Mouse (Mus musculus) midbrain, embryonic 12.5 days (tissue): ENCODE measurements around the gene Kctd17. TPM values are rescaled to one million over a fixed set of nuclear protein-coding genes. Genes with fewer than 3 reads are reported as not detected.

ENCODE experiments used
- ATAC-seq: fragments of 200-750 bp; cut with Nextera tagmentation; 2 replicates; pipeline ENCODE4 v1.8.0; 2017; ENCODE audit warnings: low read depth, moderate TSS enrichment, moderate library complexity; ENCODE audit not compliant: low FRiP score
- H3K27ac ChIP-seq: fragments of 300-500 bp; sonication (generic); replicated peaks from 2 replicates; pipeline ENCODE4 v1.5.1; 2016; ENCODE audit warnings: mild to moderate bottlenecking
- H3K27me3 ChIP-seq: fragments of 300-500 bp; sonication (generic); 2 replicates; pipeline ENCODE4 v1.6.1; 2016; ENCODE audit warnings: mild to moderate bottlenecking
- H3K36me3 ChIP-seq: fragments of 300-500 bp; sonication (generic); 2 replicates; pipeline ENCODE4 v1.6.1; 2016
- H3K4me1 ChIP-seq: fragments of 300-500 bp; sonication (generic); 2 replicates; pipeline ENCODE4 v1.6.1; 2016
- H3K4me2 ChIP-seq: fragments of 300-500 bp; sonication (generic); replicated peaks from 2 replicates; pipeline ENCODE4 v1.6.1; 2016; ENCODE audit warnings: mild to moderate bottlenecking, moderate library complexity
- H3K4me3 ChIP-seq: fragments of 300-500 bp; sonication (generic); 2 replicates; pipeline ENCODE4 v1.5.1; 2016; ENCODE audit warnings: mild to moderate bottlenecking
- H3K9ac ChIP-seq: fragments of 300-500 bp; sonication (generic); replicated peaks from 2 replicates; pipeline ENCODE4 v1.6.1; 2016; ENCODE audit warnings: mild to moderate bottlenecking, moderate library complexity
- H3K9me3 ChIP-seq: fragments of 300-500 bp; sonication (generic); 2 replicates; pipeline ENCODE4 v1.6.1; 2016; ENCODE audit warnings: mild to moderate bottlenecking
- WGBS: fragments of 180-500 bp; shearing (Covaris S2); methylation state at CpG from one replicate; pipeline ENCODE4 v1.1.7; 2016; 5-methylcytosine and 5-hydroxymethylcytosine counted together
- polyA plus RNA-seq: library from polyadenylated mRNA; unstranded; fragments of >200 nt; fragmentation: Nextera tagmentation; extraction: Ambion mirVana; gene quantifications from 2 replicates; pipeline ENCODE4 v1.2.1, GENCODE M21; 2016

Kctd17 gene
- polyA plus RNA-seq, 1 experiment from 2014 or later = 76.1 TPM

- Histone ChIP-seq H3K4me2 (peak overlapping the region; percentile 32), H3K4me1 (no peaks in the 10 kb centered on the region), H3K36me3 (no peaks in the 10 kb centered on the region), H3K9ac (no peak overlapping the region), H3K27ac (no peak overlapping the region), H3K27me3 (peaks cover 21% of the 10 kb centered on the region), H3K9me3 (no peaks in the 10 kb centered on the region), H3K4me3 (no peak overlapping the region)
- 15% methylated on average over 16 of the region's 16 CpGs for WGBS
- ATAC-seq = no peak
These were observed 6.1 kb upstream of the Kctd17 start for GRCm38 (mm10) chr15:78422046-78422956.

DNA sequence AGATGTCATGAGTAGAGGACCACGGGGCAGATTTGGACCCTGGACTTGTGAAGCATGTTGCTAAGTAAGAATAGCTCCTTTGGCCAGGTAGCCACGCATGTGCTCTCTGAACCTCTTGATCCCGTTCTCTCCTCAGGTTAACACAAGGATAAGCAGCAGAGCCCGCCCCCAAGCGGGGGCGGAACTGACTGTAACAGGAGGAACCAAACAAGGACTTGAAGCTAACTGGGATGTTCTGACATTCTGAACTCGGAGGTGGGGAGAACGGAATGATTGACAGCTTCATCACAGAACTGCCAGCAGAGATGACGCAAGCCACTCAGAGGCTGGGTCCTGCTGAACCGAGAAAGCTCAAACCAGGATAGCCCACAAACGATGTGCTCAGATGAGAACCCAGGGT lies 3.9 kb upstream of the Kctd17 start:
- 26% methylated on average over 11 of the region's 11 CpGs for WGBS

DNA sequence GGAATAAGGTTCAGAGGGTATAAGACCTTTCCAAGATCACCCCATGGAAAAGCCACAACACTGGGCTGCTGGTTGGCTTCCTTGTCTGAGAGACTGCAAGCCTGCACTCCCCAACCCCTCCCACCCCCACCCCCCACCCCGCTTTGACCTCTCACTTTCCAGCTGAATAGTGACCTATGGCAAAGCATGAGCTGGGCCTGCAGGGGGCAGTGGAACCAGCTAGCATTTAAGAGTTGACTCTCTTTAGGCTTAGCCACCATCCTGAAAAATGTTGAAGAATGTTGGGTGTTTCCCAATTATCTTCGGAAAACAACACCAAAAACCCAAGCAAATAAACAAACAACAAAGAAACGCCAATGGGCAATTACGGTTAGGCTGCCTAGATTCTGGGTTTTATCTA lies 3.1 kb upstream of the Kctd17 start:
- Histone ChIP-seq H3K4me3 (no peak overlapping the region), H3K9ac (no peak overlapping the region), H3K4me2 (no peak overlapping the region), H3K36me3 (no peaks in the 10 kb centered on the region), H3K9me3 (no peaks in the 10 kb centered on the region), H3K4me1 (peaks cover 16% of the 10 kb centered on the region), H3K27ac (no peak overlapping the region), H3K27me3 (peaks cover 21% of the 10 kb centered on the region)
- ATAC-seq = no peak
- WGBS = 68% methylated on average over 4 of the region's 4 CpGs

More for the DNA sequence above, 3.9 kb upstream of the Kctd17 start:
- H3K27me3 ChIP-seq = peaks cover 21% of the 10 kb centered on the region
- H3K9me3 ChIP-seq = no peaks in the 10 kb centered on the region
- no peaks in the 10 kb centered on the region for H3K36me3 ChIP-seq
- H3K4me3 ChIP-seq = no peak overlapping the region
- no peak overlapping the region for H3K4me2 ChIP-seq
- no peak overlapping the region for H3K27ac ChIP-seq
- ATAC-seq = no peak
- no peak overlapping the region for H3K9ac ChIP-seq
- peaks cover 10% of the 10 kb centered on the region for H3K4me1 ChIP-seq

DNA sequence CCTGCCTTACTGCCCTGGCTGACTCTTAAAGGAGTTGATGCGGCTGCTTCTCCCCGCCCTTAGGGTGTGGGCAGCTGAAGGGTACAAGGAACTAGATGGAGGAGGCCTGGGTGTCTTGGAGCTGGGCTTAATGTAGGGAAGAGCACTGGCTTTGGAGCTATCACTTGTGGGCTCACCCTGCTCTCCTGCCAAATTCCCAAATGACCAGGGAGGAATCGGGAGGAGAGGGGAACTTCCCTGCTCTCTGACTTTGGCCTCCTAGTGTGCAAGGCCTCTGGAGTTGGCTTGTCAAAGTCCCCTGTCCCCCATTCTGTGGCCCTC lies 735 bp downstream of the Kctd17 start:
- ATAC-seq = no peak
- Histone ChIP-seq H3K4me2 (peak overlapping the region; percentile 84), H3K9ac (peak overlapping the region; percentile 86), H3K4me1 (peaks cover 17% of the 10 kb centered on the region), H3K27ac (peak overlapping the region; percentile 80), H3K9me3 (no peaks in the 10 kb centered on the region), H3K27me3 (peaks cover 15% of the 10 kb centered on the region), H3K36me3 (peaks cover 34% of the 10 kb centered on the region), H3K4me3 (peak overlapping the region; percentile 88)
- 0% methylated on average over 3 of the region's 3 CpGs for WGBS

DNA sequence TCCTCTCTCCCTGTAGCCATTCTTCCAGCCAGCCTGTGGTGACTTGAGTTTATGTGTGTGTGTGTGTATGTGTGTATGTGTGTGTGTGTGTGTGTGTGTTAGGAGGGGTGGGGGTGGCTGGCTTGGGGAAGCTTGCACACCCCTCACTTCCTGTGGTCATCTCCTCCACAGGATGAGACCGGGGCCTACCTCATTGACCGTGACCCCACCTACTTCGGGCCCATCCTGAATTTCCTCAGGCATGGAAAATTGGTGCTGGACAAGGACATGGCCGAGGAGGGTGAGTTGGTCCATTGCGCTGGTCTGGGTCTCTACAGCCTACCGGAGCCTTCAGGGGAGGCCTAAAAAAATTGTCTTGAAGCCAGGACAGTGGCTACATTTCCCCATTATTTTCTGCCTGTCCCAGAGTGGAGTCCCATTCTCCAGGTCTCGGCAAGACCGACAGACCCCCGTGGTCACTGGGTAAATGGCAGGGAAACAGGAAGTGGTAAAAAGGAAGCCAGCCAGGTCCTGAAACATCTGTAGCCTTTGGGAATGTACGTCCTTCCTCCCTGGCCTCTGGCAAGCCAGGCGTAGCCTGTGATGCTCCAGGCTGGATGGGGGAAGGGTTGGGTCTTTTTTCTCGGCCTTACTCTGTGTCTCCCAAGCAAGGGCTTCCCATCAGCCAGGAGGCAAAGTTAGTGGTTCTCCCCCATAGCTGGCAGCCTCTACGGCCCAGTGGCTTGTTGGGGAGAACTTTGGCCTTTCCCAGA lies 1.7 kb downstream of the Kctd17 start:
- H3K4me1 ChIP-seq = peaks cover 25% of the 10 kb centered on the region
- WGBS = 87% methylated on average over 13 of the region's 13 CpGs
- peaks cover 42% of the 10 kb centered on the region for H3K36me3 ChIP-seq
- peaks cover 12% of the 10 kb centered on the region for H3K27me3 ChIP-seq
- H3K27ac ChIP-seq = no peak overlapping the region
- peak overlapping the region; percentile 88 for H3K4me3 ChIP-seq
- H3K9me3 ChIP-seq = no peaks in the 10 kb centered on the region
- no peak for ATAC-seq
- H3K9ac ChIP-seq = peak overlapping the region; percentile 86; the same call in 1 of the 2 replicates
- H3K4me2 ChIP-seq = peak overlapping the region; percentile 84

DNA sequence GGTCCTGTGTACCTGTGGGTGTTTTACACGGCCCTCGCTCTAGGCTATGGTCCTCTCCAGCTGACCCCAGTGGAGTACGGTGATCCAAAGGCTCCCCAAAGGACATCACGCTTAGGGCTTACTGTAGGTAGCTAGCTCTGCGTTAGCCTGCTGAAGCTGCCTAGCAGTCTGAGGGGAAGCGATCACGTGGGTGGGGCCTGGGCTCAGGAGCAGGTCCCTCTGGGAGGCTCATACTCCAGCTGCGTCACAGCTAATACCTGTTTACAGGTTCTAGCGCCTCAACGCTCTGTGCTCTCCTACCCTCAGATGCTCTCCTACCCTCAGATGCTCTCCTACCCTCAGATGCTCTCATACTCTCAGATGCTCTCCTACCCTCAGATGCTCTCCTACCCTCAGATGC lies 2.5 kb downstream of the Kctd17 start:
- no peaks in the 10 kb centered on the region for H3K9me3 ChIP-seq
- H3K27ac ChIP-seq = no peak overlapping the region
- peaks cover 30% of the 10 kb centered on the region for H3K4me1 ChIP-seq
- H3K27me3 ChIP-seq = peaks cover 12% of the 10 kb centered on the region
- no peak for ATAC-seq
- no peak overlapping the region for H3K4me2 ChIP-seq
- no peak overlapping the region for H3K9ac ChIP-seq
- H3K4me3 ChIP-seq = no peak overlapping the region
- H3K36me3 ChIP-seq = peaks cover 50% of the 10 kb centered on the region
- WGBS = 87% methylated on average over 10 of the region's 10 CpGs

GRCm38 (mm10) chr15:78431541-78432121 lies 3.3 kb downstream of the Kctd17 start:
- Histone ChIP-seq H3K27me3 (peaks cover 10% of the 10 kb centered on the region), H3K36me3 (peaks cover 50% of the 10 kb centered on the region), H3K9me3 (no peaks in the 10 kb centered on the region), H3K4me2 (no peak overlapping the region), H3K4me3 (no peak overlapping the region), H3K9ac (no peak overlapping the region), H3K4me1 (peaks cover 37% of the 10 kb centered on the region), H3K27ac (no peak overlapping the region)
- 87% methylated on average over 7 of the region's 7 CpGs for WGBS
- ATAC-seq = no peak

- peaks cover 50% of the 10 kb centered on the region for H3K36me3 ChIP-seq
- H3K9me3 ChIP-seq = no peaks in the 10 kb centered on the region
- no peak for ATAC-seq
- no peak overlapping the region for H3K27ac ChIP-seq
- peaks cover 14% of the 10 kb centered on the region; the same call in 1 of the 2 replicates for H3K27me3 ChIP-seq
- 34% methylated on average over 6 of the region's 6 CpGs for WGBS
- H3K9ac ChIP-seq = no peak overlapping the region
- peaks cover 37% of the 10 kb centered on the region for H3K4me1 ChIP-seq
- no peak overlapping the region for H3K4me3 ChIP-seq
- no peak overlapping the region for H3K4me2 ChIP-seq
These were observed 6.6 kb downstream of the Kctd17 start for GRCm38 (mm10) chr15:78434896-78435520.

GRCm38 (mm10) chr15:78435681-78436080 lies 7.3 kb downstream of the Kctd17 start:
- WGBS = 84% methylated on average over 11 of the region's 11 CpGs
- no peak overlapping the region for H3K27ac ChIP-seq

GRCm38 (mm10) chr15:78436380-78437192 lies 8.2 kb downstream of the Kctd17 start:
- Histone ChIP-seq H3K9me3 (no peaks in the 10 kb centered on the region), H3K9ac (peak overlapping the region; percentile 20), H3K27me3 (peaks cover 14% of the 10 kb centered on the region; the same call in 1 of the 2 replicates), H3K36me3 (peaks cover 41% of the 10 kb centered on the region), H3K27ac (peak overlapping the region; percentile 63), H3K4me1 (peaks cover 35% of the 10 kb centered on the region), H3K4me3 (peak overlapping the region; percentile 28), H3K4me2 (peak overlapping the region; percentile 52)
- ATAC-seq = peak; percentile 35
- WGBS = 6% methylated on average over 25 of the region's 32 CpGs

More at GRCm38 (mm10) chr15:78435681-78436080, 7.3 kb downstream of the Kctd17 start:
- Histone ChIP-seq H3K4me3 (no peak overlapping the region), H3K4me2 (no peak overlapping the region), H3K36me3 (peaks cover 50% of the 10 kb centered on the region), H3K9me3 (no peaks in the 10 kb centered on the region), H3K27me3 (peaks cover 14% of the 10 kb centered on the region; the same call in 1 of the 2 replicates), H3K4me1 (peaks cover 35% of the 10 kb centered on the region), H3K9ac (no peak overlapping the region)
- no peak for ATAC-seq
